Comparison of ENCODE assay signal across 23 mouse cellular contexts in genomic region chr13:44609606-44610005, GRCm38 (mm10).
DNase-seq lines count a peak whose midpoint lies in the region; ATAC-seq lines count a peak whose summit lies in the region.
"Had no signal": no experiment of that assay in that cellular context is flagged by ENCODE, and none has a peak within 500 bp of the region (broad histone marks: within the 10 kb centered on the region; RNA-seq: fewer than 3 reads in every experiment).

No protein-coding gene starts in this region.

- WGBS in forebrain, embryonic 11.5 days: 90% methylated on average over 5 of the region's 5 CpGs
- 94% methylated on average over 5 of the region's 5 CpGs for WGBS in forebrain, embryonic 10.5 days
- 87% methylated on average over 5 of the region's 5 CpGs for WGBS in heart, embryonic 12.5 days
- WGBS in heart, embryonic 10.5 days: 85% methylated on average over 5 of the region's 5 CpGs
- 90% methylated on average over 5 of the region's 5 CpGs for WGBS in midbrain, embryonic 11.5 days
- WGBS in midbrain, embryonic 10.5 days: 88% methylated on average over 5 of the region's 5 CpGs

- no peaks in the 10 kb centered on the region for H3K27me3 ChIP-seq in forebrain, embryonic 11.5 days (ENCODE audit: control insufficient read depth, insufficient read depth, low read length)
- H3K27me3 ChIP-seq in forebrain, embryonic 10.5 days (ENCODE audit: poor library complexity, severe bottlenecking): no peaks in the 10 kb centered on the region
- no peaks in the 10 kb centered on the region for H3K27me3 ChIP-seq in heart, embryonic 12.5 days (replicated peaks)
- no peaks in the 10 kb centered on the region for H3K27me3 ChIP-seq in heart, embryonic 10.5 days (ENCODE audit: insufficient read depth, poor library complexity, severe bottlenecking)
- no peaks in the 10 kb centered on the region for H3K27me3 ChIP-seq in midbrain, embryonic 11.5 days (ENCODE audit: control insufficient read depth, insufficient read depth, low read length)
- no peaks in the 10 kb centered on the region for H3K27me3 ChIP-seq in midbrain, embryonic 10.5 days (ENCODE audit: low read depth, poor library complexity, severe bottlenecking)
- H3K27me3 ChIP-seq: CH12.LX; embryonic facial prominence, embryonic 12.5 days; forebrain, embryonic 13.5 days; forebrain, embryonic 15.5 days; Patski had no signal

- H3K4me2 ChIP-seq in forebrain, embryonic 11.5 days (ENCODE audit: low read depth, low read length, severe bottlenecking): no peak overlapping the region
- no peak overlapping the region for H3K4me2 ChIP-seq in heart, embryonic 12.5 days
- no peak overlapping the region for H3K4me2 ChIP-seq in midbrain, embryonic 11.5 days
- H3K4me2 ChIP-seq: embryonic facial prominence, embryonic 12.5 days; forebrain, embryonic 13.5 days; forebrain, embryonic 15.5 days had no signal

- H3K4me3 ChIP-seq in forebrain, embryonic 11.5 days (ENCODE audit: low read depth, low read length): no peak overlapping the region
- no peak overlapping the region for H3K4me3 ChIP-seq in forebrain, embryonic 10.5 days
- H3K4me3 ChIP-seq in heart, embryonic 12.5 days: no peak overlapping the region
- H3K4me3 ChIP-seq in heart, embryonic 10.5 days: no peak overlapping the region
- no peak overlapping the region for H3K4me3 ChIP-seq in midbrain, embryonic 11.5 days (ENCODE audit: low read depth, low read length)
- H3K4me3 ChIP-seq in midbrain, embryonic 10.5 days: no peak overlapping the region
- H3K4me3 ChIP-seq: embryonic facial prominence, embryonic 10.5 days; embryonic facial prominence, embryonic 12.5 days; forebrain, embryonic 13.5 days; forebrain, embryonic 15.5 days had no signal

- H3K27ac ChIP-seq in forebrain, embryonic 11.5 days (ENCODE audit: low read depth, low read length): no peak overlapping the region
- no peak overlapping the region for H3K27ac ChIP-seq in forebrain, embryonic 10.5 days
- 0 out of 2 replicates have a peak overlapping the region, but pooled peaks have one; percentile 28 for H3K27ac ChIP-seq in heart, embryonic 12.5 days (ENCODE audit: poor library complexity, severe bottlenecking)
- H3K27ac ChIP-seq in heart, embryonic 10.5 days: no peak overlapping the region
- no peak overlapping the region for H3K27ac ChIP-seq in midbrain, embryonic 11.5 days (ENCODE audit: low read depth, low read length)
- H3K27ac ChIP-seq in midbrain, embryonic 10.5 days (replicated peaks): no peak overlapping the region
- H3K27ac ChIP-seq: embryonic facial prominence, embryonic 10.5 days; embryonic facial prominence, embryonic 12.5 days; forebrain, embryonic 13.5 days; forebrain, embryonic 15.5 days had no signal

- H3K4me1 ChIP-seq in forebrain, embryonic 11.5 days (replicated peaks; ENCODE audit: control insufficient read depth, insufficient read depth, low read length): no peaks in the 10 kb centered on the region
- H3K4me1 ChIP-seq in forebrain, embryonic 10.5 days: peaks cover 8% of the 10 kb centered on the region
- H3K4me1 ChIP-seq in heart, embryonic 12.5 days (replicated peaks): peaks cover 20% of the 10 kb centered on the region
- H3K4me1 ChIP-seq in heart, embryonic 10.5 days: peaks cover 16% of the 10 kb centered on the region
- H3K4me1 ChIP-seq in midbrain, embryonic 11.5 days (ENCODE audit: control insufficient read depth, insufficient read depth, low read length): no peaks in the 10 kb centered on the region
- H3K4me1 ChIP-seq in midbrain, embryonic 10.5 days: no peaks in the 10 kb centered on the region
- H3K4me1 ChIP-seq: forebrain, embryonic 13.5 days; forebrain, embryonic 15.5 days had no signal

- peak; percentile 8 for DNase-seq in forebrain, embryonic 11.5 days (ENCODE audit: low spot score)
- DNase-seq in forebrain, embryonic 10.5 days (ENCODE audit: extremely low spot score, low spot score): no peak
- no peak for DNase-seq in heart, embryonic 10.5 days (ENCODE audit: low spot score)
- peak; percentile 68 for DNase-seq in kidney, adult 9 months
- no peak for DNase-seq in kidney, adult 8-10 months
- DNase-seq in midbrain, embryonic 11.5 days (ENCODE audit: low spot score, missing footprints): peak; percentile 45
- no peak for DNase-seq in midbrain, embryonic 10.5 days (ENCODE audit: low spot score)
- DNase-seq: B cell, adult 2 months; cerebellum, adult 11-12 months; cerebellum, adult 2 months; cerebellum, adult 9-10 months; cerebellum, postnatal 10 days; cerebellum, postnatal 25 days had no signal

- no peak for ATAC-seq in forebrain, embryonic 11.5 days (replicated peaks; ENCODE audit: low FRiP score)
- ATAC-seq in heart, embryonic 12.5 days (ENCODE audit: insufficient number of reproducible peaks, low FRiP score): no peak
- ATAC-seq in midbrain, embryonic 11.5 days (ENCODE audit: low FRiP score): no peak
- ATAC-seq: activated CD4-positive, CD25-positive, alpha-beta regulatory T cell, adult 4 months; CD4-positive, CD25-positive, alpha-beta regulatory T cell, adult 4 months; forebrain, embryonic 13.5 days; forebrain, embryonic 15.5 days; Patski had no signal

- no peak overlapping the region for H3K9ac ChIP-seq in forebrain, embryonic 11.5 days (ENCODE audit: low read length)
- no peak overlapping the region for H3K9ac ChIP-seq in heart, embryonic 12.5 days
- H3K9ac ChIP-seq in midbrain, embryonic 11.5 days (ENCODE audit: low read length): no peak overlapping the region
- H3K9ac ChIP-seq: embryonic facial prominence, embryonic 12.5 days; forebrain, embryonic 13.5 days; forebrain, embryonic 15.5 days had no signal

- H3K9me3 ChIP-seq in forebrain, embryonic 11.5 days (ENCODE audit: control insufficient read depth, low read length): no peaks in the 10 kb centered on the region
- H3K9me3 ChIP-seq in forebrain, embryonic 10.5 days: no peaks in the 10 kb centered on the region
- no peaks in the 10 kb centered on the region for H3K9me3 ChIP-seq in heart, embryonic 12.5 days (replicated peaks)
- H3K9me3 ChIP-seq in heart, embryonic 10.5 days: no peaks in the 10 kb centered on the region
- H3K9me3 ChIP-seq in midbrain, embryonic 11.5 days (ENCODE audit: control insufficient read depth, low read length): no peaks in the 10 kb centered on the region
- no peaks in the 10 kb centered on the region for H3K9me3 ChIP-seq in midbrain, embryonic 10.5 days (replicated peaks)
- H3K9me3 ChIP-seq: embryonic facial prominence, embryonic 10.5 days; embryonic facial prominence, embryonic 12.5 days; forebrain, embryonic 13.5 days; forebrain, embryonic 15.5 days; G1E had no signal

- no peaks in the 10 kb centered on the region for H3K36me3 ChIP-seq in forebrain, embryonic 11.5 days (ENCODE audit: control insufficient read depth, insufficient read depth, low read length)
- H3K36me3 ChIP-seq in forebrain, embryonic 10.5 days (replicated peaks): no peaks in the 10 kb centered on the region
- no peaks in the 10 kb centered on the region for H3K36me3 ChIP-seq in heart, embryonic 12.5 days
- no peaks in the 10 kb centered on the region for H3K36me3 ChIP-seq in heart, embryonic 10.5 days
- H3K36me3 ChIP-seq in midbrain, embryonic 11.5 days (ENCODE audit: control insufficient read depth, insufficient read depth, low read length): no peaks in the 10 kb centered on the region
- no peaks in the 10 kb centered on the region for H3K36me3 ChIP-seq in midbrain, embryonic 10.5 days
- H3K36me3 ChIP-seq: embryonic facial prominence, embryonic 10.5 days; embryonic facial prominence, embryonic 12.5 days; forebrain, embryonic 15.5 days; G1E had no signal

Comparison
In these comparisons a context has a peak if more than half of its experiments do, and no peak if none do; other contexts are left out.
1. DNase-seq: peak in forebrain, embryonic 11.5 days (single experiment), kidney, adult 9 months (single experiment) and midbrain, embryonic 11.5 days (single experiment); none in forebrain, embryonic 10.5 days (single experiment), heart, embryonic 10.5 days (single experiment), kidney, adult 8-10 months (0 of 2) and midbrain, embryonic 10.5 days (single experiment).